Mouse (Mus musculus): ENCODE data around the gene Ephb1. TPM values are rescaled to one million over a fixed set of nuclear protein-coding genes. Genes with fewer than 3 reads are reported as not detected.

Ephb1 gene
- polyA plus RNA-seq, 1 experiment from 2014 or later, result 1.7 TPM

- Histone ChIP-seq H3K4me1 (ENCODE audit: control insufficient read depth in 2 of 2, insufficient read depth in 2 of 2, low read length in 2 of 2) (peaks cover 0 to 2% of the 10 kb centered on the region in 2 experiments; a peak in 1 of 4 replicates), H3K4me2 (ENCODE audit: low read length) (no peak overlapping the region), H3K9me3 (ENCODE audit: control insufficient read depth, low read length) (no peaks in the 10 kb centered on the region), H3K9ac (ENCODE audit: low read length) (no peak overlapping the region), H3K4me3 (ENCODE audit: control insufficient read depth in 1 of 2, insufficient read depth in 1 of 2, low read depth in 1 of 2, low read length in 2 of 2) (no peak overlapping the region), H3K27me3 (ENCODE audit: control insufficient read depth, insufficient read depth, low read length) (no peaks in the 10 kb centered on the region), H3K36me3 (ENCODE audit: control insufficient read depth, insufficient read depth, low read length) (no peaks in the 10 kb centered on the region), H3K27ac (replicated peaks in 1 of 2; ENCODE audit: control insufficient read depth in 1 of 2, insufficient read depth in 1 of 2, low read depth in 2 of 2, low read length in 2 of 2) (no peak overlapping the region)
- 78% methylated on average over 5 of the region's 5 CpGs for WGBS
- no peak for ATAC-seq (ENCODE audit: insufficient number of reproducible peaks, insufficient read depth, low FRiP score, low read depth)
Observed at GRCm38 (mm10) chr9:101908849-101909248, 445.6 kb downstream of the Ephb1 start.

DNA sequence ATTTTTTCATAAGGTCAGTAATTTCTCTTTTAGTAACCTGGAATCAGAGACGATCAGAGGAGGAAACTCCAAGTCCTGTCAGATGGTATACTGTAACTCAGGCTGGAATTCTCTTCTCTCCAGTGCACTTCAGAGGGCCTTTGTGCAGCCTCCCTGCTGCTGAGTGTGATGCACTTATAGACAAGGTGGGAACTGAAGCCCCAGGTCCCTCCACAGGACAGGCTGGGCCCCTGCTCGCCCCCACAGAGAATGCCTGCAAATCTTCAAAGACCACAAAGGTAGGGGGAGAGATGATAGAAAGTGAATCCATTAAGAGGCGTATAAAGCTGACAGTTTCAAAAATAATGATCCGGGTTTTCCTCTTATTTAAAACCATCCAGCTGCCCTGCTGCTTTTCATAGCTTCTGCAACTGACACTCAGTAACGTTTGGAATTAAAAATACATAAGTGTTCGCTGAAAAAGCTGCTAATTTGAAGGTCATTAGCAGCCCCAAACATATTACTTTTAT lies 446.7 kb downstream of the Ephb1 start:
- Histone ChIP-seq H3K27ac (replicated peaks in 1 of 2; ENCODE audit: control insufficient read depth in 1 of 2, insufficient read depth in 1 of 2, low read depth in 2 of 2, low read length in 2 of 2) (no peak overlapping the region), H3K4me1 (ENCODE audit: control insufficient read depth in 2 of 2, insufficient read depth in 2 of 2, low read length in 2 of 2) (peaks cover 0 to 2% of the 10 kb centered on the region in 2 experiments; a peak in 1 of 4 replicates), H3K4me3 (ENCODE audit: control insufficient read depth in 1 of 2, insufficient read depth in 1 of 2, low read depth in 1 of 2, low read length in 2 of 2) (no peak overlapping the region), H3K9me3 (ENCODE audit: control insufficient read depth, low read length) (no peaks in the 10 kb centered on the region), H3K36me3 (ENCODE audit: control insufficient read depth, insufficient read depth, low read length) (no peaks in the 10 kb centered on the region), H3K27me3 (ENCODE audit: control insufficient read depth, insufficient read depth, low read length) (no peaks in the 10 kb centered on the region), H3K4me2 (ENCODE audit: low read length) (no peak overlapping the region), H3K9ac (ENCODE audit: low read length) (no peak overlapping the region)
- 58% methylated on average over 6 of the region's 6 CpGs for WGBS
- no peak for ATAC-seq (ENCODE audit: insufficient number of reproducible peaks, insufficient read depth, low FRiP score, low read depth)

- Histone ChIP-seq H3K36me3 (ENCODE audit: control insufficient read depth, insufficient read depth, low read length) (no peaks in the 10 kb centered on the region), H3K4me2 (ENCODE audit: low read length) (no peak overlapping the region), H3K27me3 (ENCODE audit: control insufficient read depth, insufficient read depth, low read length) (no peaks in the 10 kb centered on the region), H3K9me3 (ENCODE audit: control insufficient read depth, low read length) (no peaks in the 10 kb centered on the region), H3K4me1 (ENCODE audit: control insufficient read depth in 2 of 2, insufficient read depth in 2 of 2, low read length in 2 of 2) (no peaks in the 10 kb centered on the region), H3K4me3 (ENCODE audit: control insufficient read depth in 1 of 2, insufficient read depth in 1 of 2, low read depth in 1 of 2, low read length in 2 of 2) (no peak overlapping the region), H3K27ac (replicated peaks in 1 of 2; ENCODE audit: control insufficient read depth in 1 of 2, insufficient read depth in 1 of 2, low read depth in 2 of 2, low read length in 2 of 2) (no peak overlapping the region), H3K9ac (ENCODE audit: low read length) (no peak overlapping the region)
- no peak for ATAC-seq (ENCODE audit: insufficient number of reproducible peaks, insufficient read depth, low FRiP score, low read depth)
- 83% methylated on average over 3 of the region's 3 CpGs for WGBS
Observed at GRCm38 (mm10) chr9:101903406-101903805, 451.1 kb downstream of the Ephb1 start.

- 84% methylated on average over 1 of the region's 1 CpGs for WGBS
- H3K36me3 ChIP-seq (ENCODE audit: control insufficient read depth, insufficient read depth, low read length), result no peaks in the 10 kb centered on the region
- no peak for ATAC-seq (ENCODE audit: insufficient number of reproducible peaks, insufficient read depth, low FRiP score, low read depth)
- no peak overlapping the region for H3K4me2 ChIP-seq (ENCODE audit: low read length)
- H3K9me3 ChIP-seq (ENCODE audit: control insufficient read depth, low read length), result no peaks in the 10 kb centered on the region
- H3K4me1 ChIP-seq (ENCODE audit: control insufficient read depth in 2 of 2, insufficient read depth in 2 of 2, low read length in 2 of 2), result no peaks in the 10 kb centered on the region
- H3K4me3 ChIP-seq (ENCODE audit: control insufficient read depth in 1 of 2, insufficient read depth in 1 of 2, low read depth in 1 of 2, low read length in 2 of 2), result no peak overlapping the region
- no peaks in the 10 kb centered on the region for H3K27me3 ChIP-seq (ENCODE audit: control insufficient read depth, insufficient read depth, low read length)
- H3K9ac ChIP-seq (ENCODE audit: low read length), result no peak overlapping the region
- no peak overlapping the region for H3K27ac ChIP-seq (replicated peaks in 1 of 2; ENCODE audit: control insufficient read depth in 1 of 2, insufficient read depth in 1 of 2, low read depth in 2 of 2, low read length in 2 of 2)
Observed at GRCm38 (mm10) chr9:101897851-101898250, 456.6 kb downstream of the Ephb1 start.

GRCm38 (mm10) chr9:101883295-101883694 lies 471.2 kb downstream of the Ephb1 start:
- Histone ChIP-seq H3K4me1 (ENCODE audit: control insufficient read depth in 2 of 2, insufficient read depth in 2 of 2, low read length in 2 of 2) (no peaks in the 10 kb centered on the region), H3K9ac (ENCODE audit: low read length) (no peak overlapping the region), H3K36me3 (ENCODE audit: control insufficient read depth, insufficient read depth, low read length) (no peaks in the 10 kb centered on the region), H3K9me3 (ENCODE audit: control insufficient read depth, low read length) (no peaks in the 10 kb centered on the region), H3K27me3 (ENCODE audit: control insufficient read depth, insufficient read depth, low read length) (no peaks in the 10 kb centered on the region), H3K4me3 (ENCODE audit: control insufficient read depth in 1 of 2, insufficient read depth in 1 of 2, low read depth in 1 of 2, low read length in 2 of 2) (no peak overlapping the region), H3K27ac (replicated peaks in 1 of 2; ENCODE audit: control insufficient read depth in 1 of 2, insufficient read depth in 1 of 2, low read depth in 2 of 2, low read length in 2 of 2) (no peak overlapping the region), H3K4me2 (ENCODE audit: low read length) (no peak overlapping the region)
- ATAC-seq (ENCODE audit: insufficient number of reproducible peaks, insufficient read depth, low FRiP score, low read depth), result no peak
- WGBS, result 36% methylated on average over 2 of the region's 2 CpGs

- Histone ChIP-seq H3K27ac (replicated peaks in 1 of 2; ENCODE audit: control insufficient read depth in 1 of 2, insufficient read depth in 1 of 2, low read depth in 2 of 2, low read length in 2 of 2) (no peak overlapping the region), H3K4me3 (ENCODE audit: control insufficient read depth in 1 of 2, insufficient read depth in 1 of 2, low read depth in 1 of 2, low read length in 2 of 2) (no peak overlapping the region), H3K4me2 (ENCODE audit: low read length) (no peak overlapping the region), H3K9ac (ENCODE audit: low read length) (no peak overlapping the region), H3K27me3 (ENCODE audit: control insufficient read depth, insufficient read depth, low read length) (no peaks in the 10 kb centered on the region), H3K36me3 (ENCODE audit: control insufficient read depth, insufficient read depth, low read length) (no peaks in the 10 kb centered on the region), H3K9me3 (ENCODE audit: control insufficient read depth, low read length) (no peaks in the 10 kb centered on the region), H3K4me1 (ENCODE audit: control insufficient read depth in 2 of 2, insufficient read depth in 2 of 2, low read length in 2 of 2) (no peaks in the 10 kb centered on the region)
- 69% methylated on average over 11 of the region's 11 CpGs for WGBS
- ATAC-seq (ENCODE audit: insufficient number of reproducible peaks, insufficient read depth, low FRiP score, low read depth), result no peak
Observed at GRCm38 (mm10) chr9:101877109-101877987, 477.1 kb downstream of the Ephb1 start.

- no peak overlapping the region for H3K4me3 ChIP-seq (ENCODE audit: control insufficient read depth in 1 of 2, insufficient read depth in 1 of 2, low read depth in 1 of 2, low read length in 2 of 2)
- H3K4me2 ChIP-seq (ENCODE audit: low read length), result no peak overlapping the region
- no peak overlapping the region for H3K9ac ChIP-seq (ENCODE audit: low read length)
- WGBS, result 83% methylated on average over 1 of the region's 1 CpGs
- H3K4me1 ChIP-seq (ENCODE audit: control insufficient read depth in 2 of 2, insufficient read depth in 2 of 2, low read length in 2 of 2), result no peaks in the 10 kb centered on the region
- H3K36me3 ChIP-seq (ENCODE audit: control insufficient read depth, insufficient read depth, low read length), result no peaks in the 10 kb centered on the region
- ATAC-seq (ENCODE audit: insufficient number of reproducible peaks, insufficient read depth, low FRiP score, low read depth), result no peak
- no peak overlapping the region for H3K27ac ChIP-seq (replicated peaks in 1 of 2; ENCODE audit: control insufficient read depth in 1 of 2, insufficient read depth in 1 of 2, low read depth in 2 of 2, low read length in 2 of 2)
- no peaks in the 10 kb centered on the region for H3K9me3 ChIP-seq (ENCODE audit: control insufficient read depth, low read length)
- no peaks in the 10 kb centered on the region for H3K27me3 ChIP-seq (ENCODE audit: control insufficient read depth, insufficient read depth, low read length)
Observed at GRCm38 (mm10) chr9:101875306-101875705, 479.2 kb downstream of the Ephb1 start.

All from heart, embryonic 14.5 days (tissue).